Mouse (Mus musculus) hindbrain, embryonic 16.5 days (tissue): Measurements from ENCODE around the gene Cacng4. TPM values are rescaled to one million over a fixed set of nuclear protein-coding genes. Genes with fewer than 3 reads are reported as not detected.

Source experiments
- ATAC-seq: fragments of 200-750 bp; cut with Nextera tagmentation; 2 replicates; pipeline ENCODE4 v1.8.0; 2017; ENCODE audit warnings: moderate TSS enrichment, moderate library complexity
- H3K27ac ChIP-seq: fragments of 300-500 bp; sonication (generic); 2 replicates; pipeline ENCODE4 v1.5.1; 2014; ENCODE audit warnings: low read depth, mild to moderate bottlenecking, control low read depth, low read length, moderate library complexity
- H3K27me3 ChIP-seq: fragments of 300-500 bp; sonication (generic); replicated peaks from 2 replicates; pipeline ENCODE4 v1.6.1; 2014; ENCODE audit warnings: low read length; ENCODE audit not compliant: control insufficient read depth, insufficient read depth
- H3K36me3 ChIP-seq: fragments of 300-500 bp; sonication (generic); 2 replicates; pipeline ENCODE4 v1.6.1; 2014; ENCODE audit warnings: mild to moderate bottlenecking, low read length, moderate library complexity, mixed read lengths; ENCODE audit not compliant: control insufficient read depth, insufficient read depth
- H3K4me1 ChIP-seq: fragments of 300-500 bp; sonication (generic); 2 replicates; pipeline ENCODE4 v1.6.1; 2014; ENCODE audit warnings: low read depth, low read length; ENCODE audit not compliant: control insufficient read depth, insufficient read depth
- H3K4me2 ChIP-seq: fragments of 300-500 bp; sonication (generic); 2 replicates; pipeline ENCODE4 v1.6.1; 2014; ENCODE audit warnings: mild to moderate bottlenecking, low read length, control low read depth, moderate library complexity
- H3K4me3 ChIP-seq: fragments of 300-500 bp; sonication (generic); 2 replicates; pipeline ENCODE4 v1.5.1; 2014; ENCODE audit warnings: mild to moderate bottlenecking, low read length, control low read depth, moderate library complexity
- H3K9ac ChIP-seq: fragments of 300-500 bp; sonication (generic); 2 replicates; pipeline ENCODE4 v1.6.1; 2014; ENCODE audit warnings: low read depth, mild to moderate bottlenecking, control low read depth, low read length, moderate library complexity
- H3K9me3 ChIP-seq: fragments of 300-500 bp; sonication (generic); 2 replicates; pipeline ENCODE4 v1.6.1; 2014; ENCODE audit warnings: mild to moderate bottlenecking, low read length, moderate library complexity; ENCODE audit not compliant: control insufficient read depth
- WGBS: fragments of 180-500 bp; shearing (Covaris S2); extraction: QIAGEN DNeasy Blood & Tissue Kit; methylation state at CpG from one replicate; pipeline ENCODE4 v1.1.7; 2014; 5-methylcytosine and 5-hydroxymethylcytosine counted together
- polyA plus RNA-seq: library from polyadenylated mRNA; unstranded; fragments of >200 nt; fragmentation: Nextera tagmentation; extraction: Ambion mirVana; gene quantifications from 2 replicates; pipeline ENCODE4 v1.2.1, GENCODE M21; 2015

Gene Cacng4
- polyA plus RNA-seq, 1 experiment from 2014 or later, result 46.0 TPM

GRCm38 (mm10) chr11:107707897-107708610 is 86.3 kb downstream of the Cacng4 start:
- H3K27ac ChIP-seq, result no peak overlapping the region
- 17% methylated on average over 20 of the region's 20 CpGs for WGBS

GRCm38 (mm10) chr11:107705476-107706074 is 88.8 kb downstream of the Cacng4 start:
- Histone ChIP-seq H3K9me3 (no peaks in the 10 kb centered on the region), H3K27ac (no peak overlapping the region), H3K4me2 (no peak overlapping the region), H3K9ac (no peak overlapping the region), H3K27me3 (no peaks in the 10 kb centered on the region), H3K36me3 (no peaks in the 10 kb centered on the region), H3K4me1 (peaks cover 6% of the 10 kb centered on the region), H3K4me3 (no peak overlapping the region)
- 0 out of 2 replicates have a peak, but pooled peaks have one; percentile 4 for ATAC-seq
- 57% methylated on average over 11 of the region's 11 CpGs for WGBS

More at GRCm38 (mm10) chr11:107707897-107708610, 86.3 kb downstream of the Cacng4 start:
- peak; percentile 55; the same call in 1 of the 2 replicates for ATAC-seq
- Histone ChIP-seq H3K4me3 (no peak overlapping the region), H3K9me3 (no peaks in the 10 kb centered on the region), H3K9ac (no peak overlapping the region), H3K27me3 (no peaks in the 10 kb centered on the region), H3K36me3 (no peaks in the 10 kb centered on the region), H3K4me1 (peaks cover 6% of the 10 kb centered on the region), H3K4me2 (peak overlapping the region; percentile 28; the same call in 1 of the 2 replicates)

GRCm38 (mm10) chr11:107705060-107705459 is 89.3 kb downstream of the Cacng4 start:
- ATAC-seq, result peak; percentile 43; the same call in 1 of the 2 replicates
- Histone ChIP-seq H3K9me3 (no peaks in the 10 kb centered on the region), H3K4me1 (peaks cover 6% of the 10 kb centered on the region), H3K4me3 (no peak overlapping the region), H3K4me2 (no peak overlapping the region), H3K9ac (no peak overlapping the region), H3K27me3 (no peaks in the 10 kb centered on the region), H3K27ac (no peak overlapping the region), H3K36me3 (no peaks in the 10 kb centered on the region)
- WGBS, result 54% methylated on average over 6 of the region's 6 CpGs

GRCm38 (mm10) chr11:107703272-107704134 is 90.9 kb downstream of the Cacng4 start:
- no peak for ATAC-seq
- H3K9ac ChIP-seq, result no peak overlapping the region
- WGBS, result 35% methylated on average over 27 of the region's 27 CpGs
- no peak overlapping the region for H3K4me3 ChIP-seq
- H3K4me1 ChIP-seq, result peaks cover 6% of the 10 kb centered on the region
- H3K27ac ChIP-seq, result no peak overlapping the region
- H3K27me3 ChIP-seq, result no peaks in the 10 kb centered on the region
- H3K9me3 ChIP-seq, result no peaks in the 10 kb centered on the region
- H3K4me2 ChIP-seq, result peak overlapping the region; percentile 29; the same call in 1 of the 2 replicates
- H3K36me3 ChIP-seq, result no peaks in the 10 kb centered on the region

- Histone ChIP-seq H3K36me3 (no peaks in the 10 kb centered on the region), H3K9ac (no peak overlapping the region), H3K4me3 (no peak overlapping the region), H3K4me1 (peaks cover 3% of the 10 kb centered on the region; the same call in 1 of the 2 replicates), H3K4me2 (no peak overlapping the region), H3K27me3 (no peaks in the 10 kb centered on the region), H3K9me3 (no peaks in the 10 kb centered on the region), H3K27ac (no peak overlapping the region)
- no peak for ATAC-seq
- WGBS, result 95% methylated on average over 4 of the region's 4 CpGs
These were observed 94.4 kb downstream of the Cacng4 start for GRCm38 (mm10) chr11:107699967-107700366.

GRCm38 (mm10) chr11:107693338-107693737 is 101.0 kb downstream of the Cacng4 start:
- no peak for ATAC-seq
- WGBS, result 84% methylated on average over 6 of the region's 6 CpGs
- Histone ChIP-seq H3K9ac (no peak overlapping the region), H3K36me3 (peaks cover 2% of the 10 kb centered on the region; the same call in 1 of the 2 replicates), H3K27ac (no peak overlapping the region), H3K4me3 (no peak overlapping the region), H3K27me3 (no peaks in the 10 kb centered on the region), H3K9me3 (no peaks in the 10 kb centered on the region), H3K4me1 (no peaks in the 10 kb centered on the region), H3K4me2 (no peak overlapping the region)

GRCm38 (mm10) chr11:107691569-107691968 is 102.8 kb downstream of the Cacng4 start:
- Histone ChIP-seq H3K4me3 (no peak overlapping the region), H3K9me3 (no peaks in the 10 kb centered on the region), H3K27ac (no peak overlapping the region), H3K36me3 (peaks cover 4% of the 10 kb centered on the region), H3K27me3 (no peaks in the 10 kb centered on the region), H3K4me1 (no peaks in the 10 kb centered on the region), H3K4me2 (no peak overlapping the region), H3K9ac (no peak overlapping the region)
- no peak for ATAC-seq
- 56% methylated on average over 8 of the region's 8 CpGs for WGBS

GRCm38 (mm10) chr11:107688480-107688879 is 105.9 kb downstream of the Cacng4 start:
- no peak overlapping the region for H3K27ac ChIP-seq
- H3K9ac ChIP-seq, result no peak overlapping the region
- no peak overlapping the region for H3K4me2 ChIP-seq
- 94% methylated on average over 10 of the region's 10 CpGs for WGBS
- H3K4me1 ChIP-seq, result peaks cover 6% of the 10 kb centered on the region
- H3K4me3 ChIP-seq, result no peak overlapping the region
- ATAC-seq, result no peak
- no peaks in the 10 kb centered on the region for H3K9me3 ChIP-seq
- peaks cover 13% of the 10 kb centered on the region for H3K36me3 ChIP-seq
- no peaks in the 10 kb centered on the region for H3K27me3 ChIP-seq

GRCm38 (mm10) chr11:107686290-107686689 is 108.1 kb downstream of the Cacng4 start:
- Histone ChIP-seq H3K4me1 (peaks cover 12% of the 10 kb centered on the region), H3K4me2 (no peak overlapping the region), H3K4me3 (no peak overlapping the region), H3K9ac (no peak overlapping the region), H3K9me3 (no peaks in the 10 kb centered on the region), H3K36me3 (peaks cover 13% of the 10 kb centered on the region), H3K27me3 (no peaks in the 10 kb centered on the region), H3K27ac (no peak overlapping the region)
- 82% methylated on average over 12 of the region's 20 CpGs for WGBS
- ATAC-seq, result no peak
